Mouse (Mus musculus): Measurements from ENCODE around the gene Fcer1g.

The Fcer1g gene

GRCm38 (mm10) chr1:171185655-171186054 is 48.5 kb downstream of the Fcer1g start:
- no peak for DNase-seq (ENCODE audit: low spot score)

- no peak for DNase-seq (ENCODE audit: low spot score)
Observed at GRCm38 (mm10) chr1:171184314-171184713, 49.9 kb downstream of the Fcer1g start.

GRCm38 (mm10) chr1:171183620-171184019 is 50.5 kb downstream of the Fcer1g start:
- no peak for DNase-seq (ENCODE audit: low spot score)

- DNase-seq (ENCODE audit: low spot score), result no peak
Observed at GRCm38 (mm10) chr1:171183025-171183424, 51.1 kb downstream of the Fcer1g start.
